Mouse (Mus musculus) T-helper 17 cell (primary cell): Measurements from ENCODE around the gene Smarca4.
"Not testable (repeated sequence)": the region's sequence is repeated elsewhere in the genome, so short reads cannot be mapped to it uniquely, and the experiment has no call there.

ENCODE experiments used
- in situ Hi-C, 2 experiments: fragments of 300-600 bp; cut with MboI, MseI; formaldehyde crosslinking; loops; 1 replicate in 1 of 2; 2 replicates in 1 of 2; pipeline ENCODE4 v1.15.1; 2025; ENCODE audit warnings: high pct_unique_total_duplicates in 2 of 2

The Smarca4 gene

GRCm38 (mm10) chr9:21615617-21616231 is at the start of gene Smarca4:
Smarca4 (plus strand) TSS chr9:21616169.
- in situ Hi-C loops = loop anchor here in 1 of 2 experiments (25.0 kb wide), 1 partner anchor 1022 kb away; no protein-coding TSS in a partner anchor

DNA sequence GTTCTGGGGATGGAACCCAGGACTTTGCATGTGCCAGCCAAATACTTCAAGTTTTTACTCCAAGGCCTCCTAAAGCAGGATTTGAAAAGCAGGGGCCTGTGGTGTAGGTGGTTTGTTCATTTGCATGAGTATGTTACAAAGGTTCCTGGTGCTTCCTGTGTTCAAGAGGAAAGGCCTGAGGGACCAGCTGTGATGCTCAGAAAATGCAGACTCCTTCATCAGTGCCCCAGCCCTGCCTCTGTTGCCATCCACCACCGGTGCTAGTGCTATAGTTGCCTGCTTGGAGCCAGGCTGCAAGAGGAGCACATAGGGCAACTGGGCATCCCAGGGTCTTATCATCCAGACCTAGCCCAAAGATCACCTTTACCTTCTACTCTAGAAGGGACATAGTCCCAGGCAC is 49.4 kb upstream of the Smarca4 start:
- in situ Hi-C loops = no loop called here

DNA sequence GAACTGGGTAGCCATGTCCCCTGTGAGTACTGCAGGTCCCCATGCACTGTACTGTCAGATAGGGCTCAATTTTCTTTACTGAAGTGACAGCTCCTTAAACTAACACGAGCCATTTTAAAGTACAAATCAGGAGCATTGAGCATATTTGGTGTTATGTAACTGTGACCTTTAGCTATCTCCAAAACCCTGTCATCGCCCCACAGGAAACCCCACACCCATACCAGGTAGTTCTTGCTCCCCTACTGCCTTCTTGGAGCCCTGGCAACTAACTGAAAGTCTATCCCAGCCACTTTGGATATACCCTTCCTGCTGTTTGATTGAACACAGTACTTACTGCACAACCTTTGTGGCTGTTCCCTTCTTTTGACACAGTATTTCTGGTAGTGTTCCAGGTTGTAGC is 48.9 kb upstream of the Smarca4 start:
- in situ Hi-C loops = no loop called here

DNA sequence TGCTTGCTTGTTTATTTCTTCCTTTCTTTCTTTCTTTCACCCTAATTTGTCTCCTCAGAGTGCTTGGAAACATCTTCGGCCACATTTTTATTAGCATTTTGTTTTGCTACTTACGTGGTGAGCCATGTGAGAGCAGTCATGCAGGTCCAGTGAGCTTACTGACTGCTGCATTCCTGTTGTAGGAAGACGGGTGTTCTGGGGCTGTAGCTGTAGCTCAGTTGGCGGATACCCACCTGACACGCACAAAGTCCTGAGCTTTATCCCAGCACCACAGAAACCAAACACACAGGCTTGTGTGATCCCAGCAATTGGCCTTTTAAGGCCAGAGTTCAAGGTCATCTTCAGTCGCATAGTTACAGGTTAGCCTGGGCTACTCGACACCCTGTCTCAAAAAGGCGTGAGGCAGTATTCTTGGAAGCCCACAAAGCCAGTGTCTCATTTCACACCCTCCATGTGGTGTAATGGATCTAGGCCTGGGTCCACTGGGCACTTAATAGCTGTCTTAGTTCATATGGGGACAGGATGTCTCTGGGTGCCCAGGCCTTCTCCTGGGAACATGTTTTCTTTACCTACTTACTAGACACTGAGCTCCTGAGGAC is 47.2 kb upstream of the Smarca4 start:
- in situ Hi-C loops = no loop called here

DNA sequence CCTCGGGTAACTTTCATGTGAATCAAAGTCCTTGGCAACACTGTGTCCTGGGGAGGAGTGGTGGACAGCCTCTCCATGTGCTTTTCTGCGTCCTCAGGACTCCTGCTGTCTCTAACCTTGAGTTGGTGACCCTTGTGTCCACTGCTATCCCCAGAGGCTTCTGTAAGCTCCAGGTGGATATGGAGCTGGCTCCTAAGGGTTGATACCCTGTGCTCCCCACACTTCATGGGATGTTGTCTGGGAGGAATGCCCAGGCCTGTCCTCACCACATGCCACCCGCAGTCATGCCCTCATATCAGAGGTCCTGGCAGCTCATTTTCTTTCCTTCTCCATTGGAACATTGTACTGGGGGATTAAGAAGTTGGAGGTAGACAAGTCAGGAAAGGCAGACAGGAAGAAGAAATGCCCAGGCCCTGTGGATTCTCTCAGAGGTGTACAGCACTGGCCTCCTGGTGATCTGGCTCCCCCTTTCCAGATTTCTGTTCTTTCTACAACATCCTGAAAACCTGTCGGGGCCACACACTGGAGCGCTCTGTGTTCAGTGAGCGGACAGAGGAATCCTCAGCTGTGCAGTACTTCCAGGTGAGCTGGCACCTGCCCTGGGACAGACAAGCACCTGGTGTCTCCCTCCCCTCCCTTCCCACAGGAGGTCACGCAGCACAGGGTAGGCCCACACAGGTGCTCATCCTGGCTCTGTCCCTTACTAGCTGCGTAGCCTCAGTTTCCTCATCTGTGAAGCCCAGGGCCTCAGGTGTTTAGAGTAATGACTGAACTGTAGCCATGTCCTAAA is 41.8 kb upstream of the Smarca4 start:
- in situ Hi-C loops = no loop called here

- in situ Hi-C loops = no loop called here
These were observed 40.7 kb upstream of the Smarca4 start for GRCm38 (mm10) chr9:21575253-21575652.

GRCm38 (mm10) chr9:21576286-21576685 is 39.7 kb upstream of the Smarca4 start:
- in situ Hi-C loops = no loop called here

DNA sequence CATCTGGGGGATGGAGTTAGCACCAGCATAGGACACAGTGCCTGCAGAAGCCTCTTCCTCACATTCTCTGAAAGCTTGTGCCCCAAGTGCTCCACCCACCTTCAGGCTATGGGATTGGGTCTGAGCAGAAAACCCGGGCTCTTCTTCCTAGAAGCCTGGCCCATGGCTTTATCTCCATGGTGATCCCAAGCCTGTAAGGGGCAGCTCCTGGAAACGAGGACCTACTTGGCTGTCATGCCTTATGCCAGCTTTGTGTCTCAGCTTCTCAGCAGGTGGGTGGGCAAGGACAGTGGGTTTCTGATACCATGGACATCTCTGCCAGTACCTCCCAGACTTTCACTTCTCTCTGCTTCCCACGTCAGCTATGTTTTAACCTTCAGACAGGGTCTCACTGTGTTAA is 37.7 kb upstream of the Smarca4 start:
- in situ Hi-C loops = no loop called here

DNA sequence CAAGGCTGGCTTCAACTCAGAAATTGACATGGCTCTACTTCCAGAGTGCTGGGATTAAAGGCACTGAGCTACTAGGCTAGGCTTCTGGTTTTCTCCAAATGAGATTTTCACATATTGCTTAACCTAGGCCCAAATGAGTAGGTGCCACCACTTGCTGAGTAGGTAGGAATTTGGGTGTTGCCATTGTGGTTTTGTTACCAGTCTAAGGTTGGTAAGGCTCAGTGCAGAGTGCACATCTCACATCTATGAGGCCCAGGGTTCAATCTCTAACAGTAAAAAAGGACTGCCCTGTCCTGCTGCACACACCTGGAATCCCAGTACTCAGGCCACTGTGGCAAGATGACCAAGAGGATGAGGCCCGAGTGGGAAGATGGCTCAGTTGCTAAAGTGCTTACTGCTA is 30.6 kb upstream of the Smarca4 start:
- in situ Hi-C loops = no loop called here

DNA sequence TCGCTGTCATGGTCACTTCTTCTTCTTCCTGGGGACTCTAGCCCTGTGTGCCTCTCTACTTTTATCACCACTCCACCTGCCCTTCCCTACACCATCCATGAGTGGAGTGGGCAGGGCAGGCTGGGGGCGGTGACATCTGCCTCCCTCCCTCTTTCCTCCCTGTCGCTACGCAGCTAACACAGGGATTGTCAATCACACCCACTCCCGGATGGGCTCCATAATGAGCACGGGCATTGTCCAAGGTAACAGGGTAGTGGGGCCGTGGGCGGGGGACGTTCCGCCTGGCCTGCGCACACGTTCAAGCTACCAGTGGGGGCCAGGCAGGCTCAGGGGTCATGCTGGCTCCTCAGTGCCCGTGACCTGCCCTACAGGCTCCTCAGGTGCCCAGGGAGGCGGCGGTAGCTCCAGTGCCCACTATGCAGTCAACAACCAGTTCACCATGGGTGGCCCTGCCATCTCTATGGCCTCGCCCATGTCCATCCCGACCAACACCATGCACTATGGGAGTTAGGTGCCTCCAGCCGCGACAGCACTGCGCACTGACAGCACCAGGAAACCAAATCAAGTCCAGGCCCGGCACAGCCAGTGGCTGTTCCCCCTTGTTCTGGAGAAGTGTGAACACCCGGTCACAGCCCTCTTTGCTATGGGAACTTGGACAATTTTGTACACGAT is 28.2 kb upstream of the Smarca4 start:
- in situ Hi-C loops = no loop called here

GRCm38 (mm10) chr9:21588350-21588749 is 27.6 kb upstream of the Smarca4 start:
- in situ Hi-C loops = no loop called here

DNA sequence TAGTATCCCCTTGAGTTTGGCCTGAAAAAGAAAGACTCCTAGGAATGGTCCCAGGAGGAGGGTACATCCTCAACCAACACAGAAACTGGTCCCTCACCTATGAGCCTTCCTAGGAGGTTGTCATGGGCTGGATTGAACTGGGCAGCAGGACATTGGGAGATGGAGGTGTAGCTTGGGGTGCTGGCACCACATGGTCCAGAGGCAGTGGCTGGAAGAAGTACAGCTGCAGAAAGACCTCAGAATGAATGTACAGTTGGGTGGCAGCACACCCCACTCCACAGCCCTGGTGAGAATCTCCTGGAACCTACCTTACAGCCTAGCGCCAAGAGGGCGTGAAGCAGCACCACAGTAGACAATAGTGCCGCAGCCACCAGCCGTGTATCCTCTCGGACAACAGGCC is 26.4 kb upstream of the Smarca4 start:
- in situ Hi-C loops = no loop called here

- in situ Hi-C loops = no loop called here
These were observed 24.7 kb upstream of the Smarca4 start for GRCm38 (mm10) chr9:21591127-21591830.

- in situ Hi-C loops = no loop called here
These were observed 23.9 kb upstream of the Smarca4 start for GRCm38 (mm10) chr9:21591831-21592702.

DNA sequence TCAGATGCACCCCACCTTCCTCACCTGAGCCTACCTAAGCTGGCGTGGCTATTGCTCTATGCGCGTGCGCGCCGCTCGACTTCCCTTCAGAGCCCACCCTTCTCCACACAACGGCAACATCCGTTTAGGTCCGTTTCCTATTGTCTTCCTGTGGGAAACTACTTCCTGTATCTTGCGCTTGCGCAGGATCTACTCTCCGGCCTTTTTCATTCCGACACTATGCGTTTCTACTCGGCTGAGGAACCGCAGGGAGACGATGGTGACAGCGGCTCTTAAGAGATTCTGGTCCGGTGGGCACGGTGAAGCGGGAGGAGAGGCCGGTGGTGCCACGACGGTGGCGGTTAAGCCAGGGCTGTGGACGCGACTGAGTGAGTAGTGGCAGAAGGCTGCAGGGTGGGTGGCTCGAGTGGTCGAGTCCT is 23.3 kb upstream of the Smarca4 start, which contains the start of the genes Timm29 and Yipf2:
Gene Timm29 (plus strand): TSS at position 20 of the 419 bp plus-strand sequence.
Gene Yipf2 (minus strand): TSS at position 126 of the 419 bp plus-strand sequence.
- in situ Hi-C loops = no loop called here

- in situ Hi-C loops = no loop called here
These were observed 22.7 kb upstream of the Smarca4 start for GRCm38 (mm10) chr9:21593122-21593721.

- in situ Hi-C loops = not testable (repeated sequence)
These were observed 21.6 kb upstream of the Smarca4 start for GRCm38 (mm10) chr9:21594350-21594749.

DNA sequence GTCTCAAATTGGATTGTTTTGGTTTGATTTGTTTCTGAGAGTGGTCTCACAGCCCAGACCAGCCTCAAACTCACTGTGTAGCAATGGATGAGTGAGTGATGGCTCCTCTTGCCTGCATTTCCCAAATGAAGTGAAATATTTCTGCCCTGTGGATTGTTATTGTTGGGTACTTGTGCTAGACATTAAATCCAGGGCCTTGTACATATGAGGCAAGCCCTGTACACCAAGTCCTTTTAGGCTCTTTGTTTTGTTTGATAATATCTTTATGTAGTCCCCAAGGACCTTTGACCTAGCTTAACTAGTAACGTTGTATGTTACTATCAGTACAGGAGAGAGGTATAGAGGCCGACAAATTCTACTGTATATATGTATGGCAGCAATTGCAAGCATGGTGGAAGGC is 21.1 kb upstream of the Smarca4 start:
- in situ Hi-C loops = no loop called here

- in situ Hi-C loops = no loop called here
These were observed 17.8 kb upstream of the Smarca4 start for GRCm38 (mm10) chr9:21598198-21598597.

- in situ Hi-C loops = loop anchor here in 1 of 2 experiments (25.0 kb wide), 1 partner anchor 1037 kb away; no protein-coding TSS in a partner anchor
These were observed 15.8 kb upstream of the Smarca4 start for GRCm38 (mm10) chr9:21600186-21600585.
